Mouse (Mus musculus): ENCODE measurements at regions not wholly inside any gene's neighbourhood (a gene's known extent, or its start where the extent isn't known, plus 50 kb on each side); places are given as distances from the start of the nearest gene placed in this dataset.

- CTCF ChIA-PET, result no interaction called here
These were observed 57.0 kb upstream of the Gnaq start for GRCm38 (mm10) chr19:16075512-16076086.

GRCm38 (mm10) chr19:16075026-16075425 is 57.6 kb upstream of the Gnaq start:
- CTCF ChIA-PET, result no interaction called here

DNA sequence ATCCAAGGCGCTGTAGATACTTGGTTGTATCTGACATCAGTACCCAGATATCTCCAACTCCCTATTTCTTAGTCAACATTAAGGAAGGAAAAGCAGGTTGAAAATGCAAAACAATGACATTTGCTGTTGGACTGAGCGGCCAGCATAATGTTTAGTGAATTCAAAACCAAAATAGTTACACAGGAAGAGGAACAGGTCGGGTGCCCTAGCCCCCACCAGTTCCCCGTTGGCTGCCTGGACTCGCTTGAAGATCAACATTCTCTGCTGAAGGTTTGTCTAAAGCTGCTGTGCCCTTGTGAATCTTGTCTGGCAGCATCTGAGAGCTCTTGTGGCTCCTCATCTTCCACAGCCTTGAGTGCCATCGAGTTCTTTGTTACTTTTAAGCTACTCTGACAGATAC is 65.3 kb upstream of the Gnaq start:
- CTCF ChIA-PET, result no interaction called here

GRCm38 (mm10) chr19:16064911-16065310 is 67.7 kb upstream of the Gnaq start:
- CTCF ChIA-PET, result interaction anchor here (0.5 kb wide), 1 partner anchor 535 kb away, joined by 9 read pairs; no protein-coding TSS in a partner anchor

DNA sequence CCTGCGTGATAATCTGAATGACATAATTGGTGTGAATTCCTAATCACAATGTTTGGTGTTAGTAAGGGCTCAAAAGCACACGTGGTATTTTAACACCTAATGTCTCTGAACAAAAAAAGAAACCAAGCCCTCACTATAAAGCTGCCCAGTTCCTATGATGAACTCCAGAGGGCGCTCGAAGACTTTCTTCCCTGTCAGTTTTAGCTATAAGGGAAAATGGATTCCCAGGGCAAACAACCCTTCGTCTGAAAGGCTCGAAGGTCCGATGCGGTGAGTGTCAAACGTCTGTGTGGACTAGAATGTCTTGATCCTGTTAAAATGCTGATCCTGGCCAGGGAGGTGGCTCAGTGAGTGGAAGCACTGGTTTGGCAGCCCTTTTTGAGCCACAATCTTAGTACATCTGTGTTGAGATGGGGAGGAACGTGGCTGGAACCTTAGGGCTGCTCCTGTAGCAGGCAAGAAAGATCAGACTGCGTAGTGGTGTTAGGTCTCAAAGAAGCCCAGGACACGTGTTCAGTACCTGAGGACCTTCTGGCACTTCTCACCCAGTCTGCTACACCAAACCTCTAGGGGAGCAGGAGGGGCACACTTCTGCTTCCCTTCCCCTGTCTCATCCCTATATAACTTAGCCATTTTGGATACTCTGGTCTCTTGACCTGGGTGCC is 68.6 kb upstream of the Gnaq start:
- CTCF ChIA-PET, result interaction anchor here (0.5 kb wide), 1 partner anchor 728 kb away, joined by 4 read pairs; no protein-coding TSS in a partner anchor

GRCm38 (mm10) chr19:16063533-16063915 is 69.1 kb upstream of the Gnaq start:
- CTCF ChIA-PET, result interaction anchor here (0.5 kb wide), 1 partner anchor 727 kb away, joined by 4 read pairs; no protein-coding TSS in a partner anchor

GRCm38 (mm10) chr19:16061821-16062220 is 70.8 kb upstream of the Gnaq start:
- CTCF ChIA-PET, result no interaction called here

GRCm38 (mm10) chr19:16059026-16059425 is 73.6 kb upstream of the Gnaq start:
- CTCF ChIA-PET, result no interaction called here

DNA sequence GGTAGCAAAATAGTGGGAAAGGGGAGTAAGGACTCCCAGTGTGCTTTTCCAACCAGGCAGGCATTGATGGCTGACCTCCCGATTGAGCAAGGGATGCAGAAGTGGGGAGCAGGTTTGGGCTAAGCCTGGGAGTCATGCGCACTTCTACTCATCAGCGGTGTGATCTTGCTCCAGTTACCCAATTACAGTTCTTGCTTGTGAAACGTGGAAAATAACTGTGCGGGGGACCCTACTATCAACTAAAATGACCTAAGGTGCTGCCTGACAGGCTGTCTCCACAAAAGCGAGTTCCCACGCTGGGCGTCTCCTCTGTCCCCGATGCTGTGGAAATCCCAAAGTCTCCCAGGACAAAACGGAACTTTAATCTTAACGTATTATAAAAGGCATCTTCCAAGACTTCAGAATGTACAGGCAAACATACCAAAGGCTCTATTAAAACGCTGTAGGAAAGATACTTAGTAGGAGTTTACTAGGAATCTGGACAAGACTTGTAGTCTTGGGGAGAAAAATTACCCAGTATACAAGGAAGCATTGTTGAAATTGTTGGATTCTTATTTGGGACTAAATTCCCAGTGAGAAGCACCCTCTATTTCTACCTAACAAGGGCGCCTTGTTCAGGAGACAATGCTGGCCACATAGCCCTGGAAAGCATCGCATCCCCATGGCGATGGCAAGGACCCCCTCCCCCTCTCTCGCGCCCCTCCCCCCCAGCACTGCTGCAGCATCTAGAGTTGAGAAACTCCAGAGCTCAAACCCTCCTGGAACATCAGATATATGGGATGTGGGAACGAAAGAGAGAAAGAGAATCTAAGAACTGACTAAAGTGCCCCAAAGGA is 65.6 kb upstream of the Cep78 start:
- CTCF ChIA-PET, result no interaction called here

DNA sequence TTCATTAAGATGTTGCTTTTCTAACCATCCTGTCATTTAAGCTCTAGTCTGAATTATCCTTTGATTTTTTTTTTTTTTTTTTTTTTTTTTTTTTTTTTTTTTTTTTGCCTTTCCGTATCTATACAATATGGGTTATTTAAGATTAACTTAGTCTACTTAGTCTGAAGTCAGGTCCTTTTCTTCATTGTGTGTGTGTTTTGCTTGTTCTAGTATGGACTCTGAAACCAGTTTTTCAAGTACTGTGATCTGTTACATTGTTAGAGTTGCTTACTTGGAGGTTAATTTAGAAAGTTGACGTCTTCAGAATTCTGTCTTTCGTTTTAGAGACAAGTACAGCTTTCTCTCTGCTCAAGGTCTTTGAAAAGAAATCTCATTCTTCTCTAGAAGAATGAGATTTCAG is 64.9 kb upstream of the Cep78 start:
- CTCF ChIA-PET, result interaction anchor here (0.6 kb wide), 1 partner anchor 570 kb away, joined by 3 read pairs; no protein-coding TSS in a partner anchor

DNA sequence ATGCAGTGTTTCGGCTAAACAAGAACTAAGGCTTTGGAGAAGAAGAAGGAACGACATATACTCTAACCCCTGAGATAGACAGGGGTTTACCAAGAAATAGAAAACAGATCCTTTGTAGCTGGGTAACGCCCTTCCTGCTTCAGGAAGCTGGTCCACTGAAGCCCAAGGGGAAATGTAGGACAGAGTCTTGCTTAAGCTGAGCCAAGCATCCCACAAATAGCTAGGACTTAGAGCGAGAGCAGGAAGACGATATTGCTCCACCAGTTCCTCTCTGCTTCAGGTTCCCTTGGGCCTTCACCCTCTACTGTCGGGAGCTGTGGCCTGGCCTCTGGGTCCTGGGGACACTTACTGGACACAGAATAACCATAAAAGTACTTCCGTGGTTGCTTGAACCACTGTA is 62.2 kb upstream of the Cep78 start:
- CTCF ChIA-PET, result no interaction called here

DNA sequence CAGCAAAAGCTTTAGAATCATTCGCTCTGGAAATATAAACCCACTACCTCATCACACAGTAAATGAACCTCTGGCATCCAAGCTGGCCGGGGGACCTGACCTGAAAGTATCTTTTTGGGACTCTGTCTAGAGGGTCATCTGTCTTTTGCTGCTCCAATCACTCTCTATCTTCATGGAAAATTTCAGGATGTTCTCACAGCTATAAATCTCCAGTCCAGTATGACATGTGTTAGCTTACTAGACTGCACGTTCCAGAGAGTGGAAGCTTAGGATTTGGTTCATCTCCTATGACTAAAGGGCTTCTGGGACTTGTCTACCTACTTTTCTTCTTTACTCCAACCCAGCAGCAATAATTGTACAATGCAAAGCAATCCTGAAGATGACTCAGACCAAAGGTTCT is 60.5 kb upstream of the Cep78 start:
- CTCF ChIA-PET, result no interaction called here

GRCm38 (mm10) chr19:16044169-16044568 is 59.4 kb upstream of the Cep78 start:
- CTCF ChIA-PET, result no interaction called here

- CTCF ChIA-PET, result no interaction called here
These were observed 58.2 kb upstream of the Cep78 start for GRCm38 (mm10) chr19:16043007-16043406.

GRCm38 (mm10) chr19:16041891-16042290 is 57.1 kb upstream of the Cep78 start:
- CTCF ChIA-PET, result no interaction called here

DNA sequence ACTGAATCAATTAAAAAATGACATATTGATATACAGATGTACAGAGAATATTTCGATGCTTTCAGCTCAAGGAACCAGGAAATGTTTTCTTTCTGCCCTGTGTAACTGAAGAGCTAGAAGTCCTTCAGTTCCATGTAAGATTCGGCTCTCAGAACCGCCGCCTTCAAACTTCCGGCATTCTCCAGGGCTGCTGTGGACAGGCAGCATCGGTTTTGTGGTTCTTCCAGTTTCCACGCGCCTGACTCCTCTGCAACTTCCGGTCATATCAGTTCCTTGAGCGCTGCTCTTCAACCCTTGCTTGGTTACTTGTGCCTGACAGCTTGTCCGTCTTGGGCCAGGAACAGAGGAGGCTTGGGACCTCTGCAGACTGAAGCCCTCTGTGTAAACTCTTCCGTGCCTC is 53.0 kb upstream of the Cep78 start:
- CTCF ChIA-PET, result no interaction called here

Data from spleen, embryonic (tissue).